In the genomic region with DNA sequence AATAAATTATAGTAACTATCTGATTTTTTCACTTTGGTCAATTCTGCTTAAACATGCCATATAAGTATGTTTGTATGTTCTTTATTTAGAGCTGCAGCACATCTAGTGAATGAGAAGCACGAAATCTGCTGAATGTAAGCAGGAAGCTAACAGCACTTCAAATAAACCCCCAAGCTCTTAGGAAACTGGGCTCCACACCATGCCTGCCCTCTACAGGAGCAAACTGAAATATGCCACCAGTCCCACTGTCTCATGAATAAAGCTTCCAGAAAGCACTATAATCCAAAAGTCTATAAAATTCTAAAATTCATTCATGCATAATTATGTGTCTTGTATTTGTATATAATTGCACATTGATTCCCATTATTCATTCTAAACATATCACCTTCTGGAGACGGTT, we compare ENCODE assay signal across 17 mouse cellular contexts. TPM values are rescaled to one million over a fixed set of nuclear protein-coding genes. Genes with fewer than 3 reads are reported as not detected.
DNase-seq lines count a peak whose midpoint lies in the region; ATAC-seq lines count a peak whose summit lies in the region.
"Had no signal": no experiment of that assay in that cellular context is flagged by ENCODE, and none has a peak within 500 bp of the region (broad histone marks: within the 10 kb centered on the region; RNA-seq: fewer than 3 reads in every experiment).

No protein-coding gene starts in this region.

- peaks cover 9% of the 10 kb centered on the region; the same call in 1 of the 2 replicates for H3K27me3 ChIP-seq in forebrain, embryonic 13.5 days
- H3K27me3 ChIP-seq in forebrain, embryonic 10.5 days (ENCODE audit: poor library complexity, severe bottlenecking): peaks cover 35% of the 10 kb centered on the region
- H3K27me3 ChIP-seq in heart, embryonic 12.5 days (replicated peaks): peaks cover 17% of the 10 kb centered on the region
- H3K27me3 ChIP-seq: neural tube, embryonic 15.5 days had no signal

- 73% methylated on average over 2 of the region's 2 CpGs for WGBS in forebrain, embryonic 13.5 days
- 77% methylated on average over 2 of the region's 2 CpGs for whole genome bisulfite sequencing in forebrain, embryonic 10.5 days
- 51% methylated on average over 2 of the region's 2 CpGs for WGBS in heart, embryonic 12.5 days

- no peak overlapping the region for H3K9ac ChIP-seq in forebrain, embryonic 13.5 days
- H3K9ac ChIP-seq in heart, embryonic 12.5 days: no peak overlapping the region
- H3K9ac ChIP-seq: embryonic facial prominence, embryonic 12.5 days; neural tube, embryonic 15.5 days had no signal

- no peak overlapping the region for H3K4me2 ChIP-seq in forebrain, embryonic 13.5 days
- no peak overlapping the region for H3K4me2 ChIP-seq in heart, embryonic 12.5 days
- H3K4me2 ChIP-seq: embryonic facial prominence, embryonic 12.5 days; neural tube, embryonic 15.5 days had no signal

- no peaks in the 10 kb centered on the region for H3K36me3 ChIP-seq in forebrain, embryonic 13.5 days (ENCODE audit: poor library complexity, severe bottlenecking)
- no peaks in the 10 kb centered on the region for H3K36me3 ChIP-seq in forebrain, embryonic 10.5 days (replicated peaks)
- no peaks in the 10 kb centered on the region for H3K36me3 ChIP-seq in heart, embryonic 12.5 days
- H3K36me3 ChIP-seq: embryonic facial prominence, embryonic 12.5 days; neural tube, embryonic 15.5 days had no signal

- H3K4me3 ChIP-seq in forebrain, embryonic 13.5 days: no peak overlapping the region
- H3K4me3 ChIP-seq in forebrain, embryonic 10.5 days: no peak overlapping the region
- no peak overlapping the region for H3K4me3 ChIP-seq in heart, embryonic 12.5 days
- H3K4me3 ChIP-seq: embryonic facial prominence, embryonic 12.5 days; neural tube, embryonic 15.5 days had no signal

- H3K27ac ChIP-seq in forebrain, embryonic 13.5 days: no peak overlapping the region
- no peak overlapping the region for H3K27ac ChIP-seq in forebrain, embryonic 10.5 days
- no peak overlapping the region for H3K27ac ChIP-seq in heart, embryonic 12.5 days (ENCODE audit: poor library complexity, severe bottlenecking)
- H3K27ac ChIP-seq: embryonic facial prominence, embryonic 12.5 days; neural tube, embryonic 15.5 days had no signal

- no peaks in the 10 kb centered on the region; the same call in 1 of the 2 replicates for H3K4me1 ChIP-seq in forebrain, embryonic 13.5 days
- peaks cover 18% of the 10 kb centered on the region for H3K4me1 ChIP-seq in forebrain, embryonic 10.5 days
- peaks cover 6% of the 10 kb centered on the region; the same call in 1 of the 2 replicates for H3K4me1 ChIP-seq in heart, embryonic 12.5 days (replicated peaks)

- no peaks in the 10 kb centered on the region for H3K9me3 ChIP-seq in forebrain, embryonic 13.5 days (replicated peaks)
- no peaks in the 10 kb centered on the region for H3K9me3 ChIP-seq in forebrain, embryonic 10.5 days
- no peaks in the 10 kb centered on the region for H3K9me3 ChIP-seq in heart, embryonic 12.5 days (replicated peaks)
- H3K9me3 ChIP-seq: embryonic facial prominence, embryonic 12.5 days; neural tube, embryonic 15.5 days had no signal

- DNase-seq in forebrain, embryonic 10.5 days (ENCODE audit: extremely low spot score, low spot score): no peak
- peak; percentile 17 for DNase-seq in layer of hippocampus, adult 9-11 months
- no peak for DNase-seq in layer of hippocampus, postnatal 25 days (ENCODE audit: extremely low spot score in 1 of 2, low spot score in 1 of 2)
- peak; percentile 33 to 42 for DNase-seq in right cerebral cortex, postnatal 10 days (ENCODE audit: low spot score in 2 of 2)
- DNase-seq in right cerebral cortex, postnatal 36 days (ENCODE audit: low spot score in 2 of 2): no peak
- DNase-seq: cerebellum, adult 11-12 months; heart, adult 18-20 months; heart, postnatal 10 days; kidney, adult 8-10 months; kidney, postnatal 4 days; liver; thymus, postnatal 36 days had no signal

- 0 out of 2 replicates have a peak, but pooled peaks have one; percentile 39 for ATAC-seq in forebrain, embryonic 13.5 days
- no peak for ATAC-seq in heart, embryonic 12.5 days (ENCODE audit: insufficient number of reproducible peaks, low FRiP score)

RNA-seq across cellular contexts. Expression of gene Chrna7, which starts 5.2 kb away (rescaled TPM):
- polyA plus RNA-seq in forebrain, embryonic 13.5 days (2015; fragmentation: Nextera tagmentation; extraction: Ambion mirVana): 5.0 and 5.4 TPM in 2 replicates
- polyA plus RNA-seq in forebrain, embryonic 10.5 days (2016; fragmentation: Nextera tagmentation; extraction: Ambion mirVana): 4.0 and 4.4 TPM in 2 replicates
- total RNA-seq in layer of hippocampus, postnatal 25 days (2021): 10 to 100 TPM; 42.1 to 48.6 TPM
- polyA plus RNA-seq in heart, embryonic 12.5 days (2016; fragmentation: Nextera tagmentation; extraction: Ambion mirVana): 1.3 and 1.5 TPM in 2 replicates
- total RNA-seq: megakaryocyte-erythroid progenitor cell, adult 5-6 weeks had no signal

Comparison
In these comparisons a context has a peak if more than half of its experiments do, and no peak if none do; other contexts are left out.
1. DNase-seq: peak in layer of hippocampus, adult 9-11 months (single experiment) and right cerebral cortex, postnatal 10 days (2 of 2); none in forebrain, embryonic 10.5 days (single experiment), layer of hippocampus, postnatal 25 days (0 of 2) and right cerebral cortex, postnatal 36 days (0 of 2).